Mouse (Mus musculus): ENCODE data around the gene Aldh18a1. TPM values are rescaled to one million over a fixed set of nuclear protein-coding genes. Genes with fewer than 3 reads are reported as not detected.

Gene Aldh18a1
- polyA plus RNA-seq, 2 experiments, result 25.6 to 26.7 TPM

- Histone ChIP-seq H3K27me3 (ENCODE audit: control insufficient read depth, insufficient read depth, low read length) (no peaks in the 10 kb centered on the region), H3K4me2 (ENCODE audit: low read depth) (peak overlapping the region; percentile 87), H3K9me3 (ENCODE audit: control insufficient read depth, low read length) (no peaks in the 10 kb centered on the region), H3K27ac (peak overlapping the region; percentile 21; the same call in 1 of the 2 replicates), H3K9ac (replicated peaks) (no peak overlapping the region), H3K4me3 (ENCODE audit: insufficient read depth in 1 of 2, low read depth in 2 of 2, low read length in 2 of 2) (no peak overlapping the region), H3K36me3 (replicated peaks; ENCODE audit: control insufficient read depth, insufficient read depth, low read depth) (no peaks in the 10 kb centered on the region), H3K4me1 (replicated peaks; ENCODE audit: control insufficient read depth in 2 of 2, insufficient read depth in 2 of 2, low read length in 1 of 2) (peaks cover 31 to 43% of the 10 kb centered on the region in 2 experiments)
- no peak for ATAC-seq (ENCODE audit: insufficient read depth)
- no peak for TF ChIP-seq CTCF (IDR thresholded peaks at IDR 0.05; ENCODE audit: low read depth)
- DNase-seq (ENCODE audit: low read depth in 3 of 3, low spot score in 3 of 3), result no peak
- 73% methylated on average over 13 of the region's 13 CpGs for WGBS (ENCODE audit: insufficient replicate concordance)
Observed at GRCm38 (mm10) chr19:40510387-40511099, 77.7 kb downstream of the Aldh18a1 start.

GRCm38 (mm10) chr19:40509274-40509673 lies 79.0 kb downstream of the Aldh18a1 start:
- ATAC-seq (ENCODE audit: insufficient read depth), result no peak
- TF ChIP-seq CTCF (IDR thresholded peaks at IDR 0.05; ENCODE audit: low read depth) (no peak), EP300 (IDR thresholded peaks at IDR 0.05; ENCODE audit: low read depth) (no peak)
- H3K27ac ChIP-seq, result peak overlapping the region; percentile 46

GRCm38 (mm10) chr19:40508851-40509250 lies 79.4 kb downstream of the Aldh18a1 start:
- no peak overlapping the region; the same call in 1 of the 2 replicates for H3K27ac ChIP-seq

More at GRCm38 (mm10) chr19:40509274-40509673, 79.0 kb downstream of the Aldh18a1 start:
- no peaks in the 10 kb centered on the region for H3K27me3 ChIP-seq (ENCODE audit: control insufficient read depth, insufficient read depth, low read length)
- H3K4me2 ChIP-seq (ENCODE audit: low read depth), result no peak overlapping the region
- no peak overlapping the region for H3K9ac ChIP-seq (replicated peaks)
- peaks cover 31 to 37% of the 10 kb centered on the region in 2 experiments for H3K4me1 ChIP-seq (replicated peaks; ENCODE audit: control insufficient read depth in 2 of 2, insufficient read depth in 2 of 2, low read length in 1 of 2)
- 85% methylated on average over 2 of the region's 2 CpGs for WGBS (ENCODE audit: insufficient replicate concordance)
- DNase-seq (ENCODE audit: low read depth in 3 of 3, low spot score in 3 of 3), result no peak
- H3K9me3 ChIP-seq (ENCODE audit: control insufficient read depth, low read length), result no peaks in the 10 kb centered on the region
- H3K4me3 ChIP-seq (ENCODE audit: insufficient read depth in 1 of 2, low read depth in 2 of 2, low read length in 2 of 2), result no peak overlapping the region
- no peaks in the 10 kb centered on the region for H3K36me3 ChIP-seq (replicated peaks; ENCODE audit: control insufficient read depth, insufficient read depth, low read depth)

GRCm38 (mm10) chr19:40506965-40507364 lies 81.3 kb downstream of the Aldh18a1 start:
- no peaks in the 10 kb centered on the region for H3K27me3 ChIP-seq (ENCODE audit: control insufficient read depth, insufficient read depth, low read length)
- ATAC-seq (ENCODE audit: insufficient read depth) (no peak), DNase-seq (ENCODE audit: low read depth in 3 of 3, low spot score in 3 of 3) (no peak)
- no peak overlapping the region for H3K27ac ChIP-seq
- no peak overlapping the region for H3K4me3 ChIP-seq (ENCODE audit: insufficient read depth in 1 of 2, low read depth in 2 of 2, low read length in 2 of 2)
- H3K36me3 ChIP-seq (replicated peaks; ENCODE audit: control insufficient read depth, insufficient read depth, low read depth), result no peaks in the 10 kb centered on the region
- no peak overlapping the region for H3K9ac ChIP-seq (replicated peaks)
- no peak for TF ChIP-seq EP300 (IDR thresholded peaks at IDR 0.05; ENCODE audit: low read depth)
- TF ChIP-seq CTCF (IDR thresholded peaks at IDR 0.05; ENCODE audit: low read depth), result no peak
- H3K4me1 ChIP-seq (replicated peaks; ENCODE audit: control insufficient read depth in 2 of 2, insufficient read depth in 2 of 2, low read length in 1 of 2), result peaks cover 29 to 30% of the 10 kb centered on the region in 2 experiments
- no peak overlapping the region for H3K4me2 ChIP-seq (ENCODE audit: low read depth)
- no peaks in the 10 kb centered on the region for H3K9me3 ChIP-seq (ENCODE audit: control insufficient read depth, low read length)
- WGBS (ENCODE audit: insufficient replicate concordance), result 82% methylated on average over 3 of the region's 3 CpGs

More at GRCm38 (mm10) chr19:40508851-40509250, 79.4 kb downstream of the Aldh18a1 start:
- Histone ChIP-seq H3K4me3 (ENCODE audit: insufficient read depth in 1 of 2, low read depth in 2 of 2, low read length in 2 of 2) (no peak overlapping the region), H3K9ac (replicated peaks) (no peak overlapping the region), H3K27me3 (ENCODE audit: control insufficient read depth, insufficient read depth, low read length) (no peaks in the 10 kb centered on the region), H3K4me1 (replicated peaks; ENCODE audit: control insufficient read depth in 2 of 2, insufficient read depth in 2 of 2, low read length in 1 of 2) (peaks cover 31 to 36% of the 10 kb centered on the region in 2 experiments), H3K4me2 (ENCODE audit: low read depth) (no peak overlapping the region), H3K9me3 (ENCODE audit: control insufficient read depth, low read length) (no peaks in the 10 kb centered on the region), H3K36me3 (replicated peaks; ENCODE audit: control insufficient read depth, insufficient read depth, low read depth) (no peaks in the 10 kb centered on the region)
- ATAC-seq (ENCODE audit: insufficient read depth) (no peak), DNase-seq (ENCODE audit: low read depth in 3 of 3, low spot score in 3 of 3) (no peak)
- TF ChIP-seq CTCF (IDR thresholded peaks at IDR 0.05; ENCODE audit: low read depth) (no peak), EP300 (IDR thresholded peaks at IDR 0.05; ENCODE audit: low read depth) (no peak)
- whole genome bisulfite sequencing (ENCODE audit: insufficient replicate concordance), result 26% methylated on average over 2 of the region's 2 CpGs

DNA sequence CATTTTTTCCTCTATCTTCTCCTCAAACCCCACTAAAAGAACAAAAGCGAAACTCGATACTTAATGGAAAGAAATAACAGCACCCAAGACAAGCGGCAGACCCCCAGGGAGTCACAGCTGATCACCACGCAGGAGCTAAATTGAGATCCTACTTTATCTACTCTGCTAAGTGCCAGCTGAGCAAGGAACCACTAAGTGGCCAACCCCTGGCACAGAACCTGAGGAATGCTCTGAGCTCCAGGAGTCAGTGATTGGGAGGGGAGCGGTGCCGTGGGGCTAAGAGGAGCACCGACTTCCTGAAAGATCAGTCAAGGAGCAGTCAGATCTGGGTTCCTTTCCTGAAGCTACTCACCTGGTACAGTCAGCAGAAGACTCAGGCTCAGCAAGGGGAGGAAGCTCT lies 83.9 kb downstream of the Aldh18a1 start:
- H3K4me1 ChIP-seq (replicated peaks; ENCODE audit: control insufficient read depth in 2 of 2, insufficient read depth in 2 of 2, low read length in 1 of 2), result peaks cover 6 to 19% of the 10 kb centered on the region in 2 experiments
- TF ChIP-seq EP300 (IDR thresholded peaks at IDR 0.05; ENCODE audit: low read depth) (no peak), CTCF (IDR thresholded peaks at IDR 0.05; ENCODE audit: low read depth) (no peak)
- WGBS (ENCODE audit: insufficient replicate concordance), result 81% methylated on average over 7 of the region's 7 CpGs
- no peak overlapping the region for H3K9ac ChIP-seq (replicated peaks)
- no peaks in the 10 kb centered on the region for H3K27me3 ChIP-seq (ENCODE audit: control insufficient read depth, insufficient read depth, low read length)
- H3K4me2 ChIP-seq (ENCODE audit: low read depth), result no peak overlapping the region
- ATAC-seq (ENCODE audit: insufficient read depth) (no peak), DNase-seq (ENCODE audit: low read depth in 3 of 3, low spot score in 3 of 3) (no peak)
- H3K27ac ChIP-seq, result no peak overlapping the region
- H3K4me3 ChIP-seq (ENCODE audit: insufficient read depth in 1 of 2, low read depth in 2 of 2, low read length in 2 of 2), result no peak overlapping the region
- no peaks in the 10 kb centered on the region for H3K9me3 ChIP-seq (ENCODE audit: control insufficient read depth, low read length)
- no peaks in the 10 kb centered on the region for H3K36me3 ChIP-seq (replicated peaks; ENCODE audit: control insufficient read depth, insufficient read depth, low read depth)

Other genes starting within 250 kb of the Aldh18a1 start
- gene Sorbs1, start 74.7 kb downstream of the Aldh18a1 start, polyA plus RNA-seq (2012; rRNA removed), result 6.6 and 11.3 TPM in 2 replicates
- 31.0 and 32.5 TPM in 2 replicates for gene Sorbs1, start 74.7 kb downstream of the Aldh18a1 start, polyA plus RNA-seq (2014; fragmentation: Nextera tagmentation; extraction: Ambion mirVana)
- gene Tctn3, start 23.8 kb upstream of the Aldh18a1 start, polyA plus RNA-seq (2012; rRNA removed), result 1.4 and 1.5 TPM in 2 replicates
- gene Tctn3, start 23.8 kb upstream of the Aldh18a1 start, polyA plus RNA-seq (2014; fragmentation: Nextera tagmentation; extraction: Ambion mirVana), result 1.5 and 2.1 TPM in 2 replicates
- gene Entpd1, start 23.9 kb upstream of the Aldh18a1 start, polyA plus RNA-seq (2012; rRNA removed), result 1.5 and 1.6 TPM in 2 replicates
- 2.5 and 2.8 TPM in 2 replicates for gene Entpd1, start 23.9 kb upstream of the Aldh18a1 start, polyA plus RNA-seq (2014; fragmentation: Nextera tagmentation; extraction: Ambion mirVana)
- gene Cc2d2b, start 160.3 kb upstream of the Aldh18a1 start, polyA plus RNA-seq (2012; rRNA removed), result 0.38 and 0.71 TPM in 2 replicates
- 0.69 and 1.1 TPM in 2 replicates for gene Cc2d2b, start 160.3 kb upstream of the Aldh18a1 start, polyA plus RNA-seq (2014; fragmentation: Nextera tagmentation; extraction: Ambion mirVana)
- 2.9 and 3.2 TPM in 2 replicates for gene Ccnj, start 242.8 kb upstream of the Aldh18a1 start, polyA plus RNA-seq (2012; rRNA removed)
- gene Ccnj, start 242.8 kb upstream of the Aldh18a1 start, polyA plus RNA-seq (2014; fragmentation: Nextera tagmentation; extraction: Ambion mirVana), result 2.7 and 2.9 TPM in 2 replicates

All from liver, embryonic 14.5 days (tissue).